Mouse (Mus musculus) liver, embryonic 18 days (tissue): ENCODE measurements around the gene Tes3-ps. TPM values are rescaled to one million over a fixed set of nuclear protein-coding genes. Genes with fewer than 3 reads are reported as not detected.

Source experiments
- polyA plus RNA-seq: library from polyadenylated mRNA; depleted of rRNA; stranded (reverse); fragments of >200 nt; gene quantifications from 2 replicates; pipeline ENCODE4 v1.2.3, GENCODE M21; 2012; rRNA removed

Gene Tes3-ps
- 0.06 and 0.07 TPM in 2 replicates for polyA plus RNA-seq

GRCm38 (mm10) chr13:49492376-49493368 is at the start of gene Tes3-ps:
Gene Tes3-ps (plus strand): TSS chr13:49493318.

GRCm38 (mm10) chr13:49504510-49504909 is 11.4 kb downstream of the Tes3-ps start, which contains the start of gene Ecm2:
Gene Ecm2 (plus strand): TSS chr13:49504810.

GRCm38 (mm10) chr13:49544279-49544678 is 51.2 kb downstream of the Tes3-ps start, which contains the start of gene Aspn:
Gene Aspn (plus strand): TSS chr13:49544443.

Other genes with a start within 250 kb of the Tes3-ps start
- gene Susd3, start 244.6 kb upstream of the Tes3-ps start, polyA plus RNA-seq, result 2.6 and 2.8 TPM in 2 replicates
- gene Fgd3, start 173.0 kb upstream of the Tes3-ps start, polyA plus RNA-seq, result 1.7 and 2.0 TPM in 2 replicates
- 5.8 and 6.3 TPM in 2 replicates for gene Bicd2, start 151.7 kb upstream of the Tes3-ps start, polyA plus RNA-seq
- gene Ippk, start 72.1 kb upstream of the Tes3-ps start, polyA plus RNA-seq, result 3.6 and 3.7 TPM in 2 replicates
- 0.48 and 0.49 TPM in 2 replicates for gene Ecm2, start 11.5 kb downstream of the Tes3-ps start, polyA plus RNA-seq
- 0.50 and 0.90 TPM in 2 replicates for gene Aspn, start 51.1 kb downstream of the Tes3-ps start, polyA plus RNA-seq
- gene Omd, start 89.1 kb downstream of the Tes3-ps start, polyA plus RNA-seq, result 0.02 TPM in 2 replicates
- gene Ogn, start 114.7 kb downstream of the Tes3-ps start, polyA plus RNA-seq, result 1.2 and 1.3 TPM in 2 replicates
- 3.8 and 4.2 TPM in 2 replicates for gene Cenpp, start 159.5 kb downstream of the Tes3-ps start, polyA plus RNA-seq
- gene Nol8, start 159.8 kb downstream of the Tes3-ps start, polyA plus RNA-seq, result 3.4 TPM in 2 replicates
- 27.3 and 29.8 TPM in 2 replicates for gene Iars, start 188.8 kb downstream of the Tes3-ps start, polyA plus RNA-seq